Mouse (Mus musculus) lung, embryonic 16.5 days (tissue): Measurements from ENCODE around the gene Lypd6b. TPM values are rescaled to one million over a fixed set of nuclear protein-coding genes. Genes with fewer than 3 reads are reported as not detected.

ENCODE experiments used
- ATAC-seq: fragments of 200-750 bp; cut with Nextera tagmentation; 2 replicates; pipeline ENCODE4 v1.8.0; 2017; ENCODE audit warnings: low read depth, mild to moderate bottlenecking, moderate library complexity
- H3K27ac ChIP-seq: fragments of 300-500 bp; sonication (generic); 2 replicates; pipeline ENCODE4 v1.5.1; 2014; ENCODE audit warnings: mild to moderate bottlenecking, control low read depth, low read length
- H3K27me3 ChIP-seq: fragments of 300-500 bp; sonication (generic); 2 replicates; pipeline ENCODE4 v1.6.1; 2014; ENCODE audit warnings: low read depth, low read length, mixed read lengths; ENCODE audit not compliant: control insufficient read depth, insufficient read depth
- H3K36me3 ChIP-seq: fragments of 300-500 bp; sonication (generic); 2 replicates; pipeline ENCODE4 v1.6.1; 2014; ENCODE audit warnings: low read length; ENCODE audit not compliant: control insufficient read depth, insufficient read depth
- H3K4me1 ChIP-seq: fragments of 300-500 bp; sonication (generic); replicated peaks from 2 replicates; pipeline ENCODE4 v1.6.1; 2014; ENCODE audit warnings: low read length, mixed read lengths; ENCODE audit not compliant: control insufficient read depth, insufficient read depth
- H3K4me2 ChIP-seq: fragments of 300-500 bp; sonication (generic); 2 replicates; pipeline ENCODE4 v1.6.1; 2014; ENCODE audit warnings: low read depth, low read length, control low read depth
- H3K4me3 ChIP-seq: fragments of 300-500 bp; sonication (generic); 2 replicates; pipeline ENCODE4 v1.5.1; 2014; ENCODE audit warnings: mild to moderate bottlenecking, low read length, control low read depth
- H3K9ac ChIP-seq: fragments of 300-500 bp; sonication (generic); 2 replicates; pipeline ENCODE4 v1.6.1; 2014; ENCODE audit warnings: low read length, control low read depth
- H3K9me3 ChIP-seq: fragments of 300-500 bp; sonication (generic); 2 replicates; pipeline ENCODE4 v1.6.1; 2016; ENCODE audit warnings: low read length; ENCODE audit not compliant: control insufficient read depth
- WGBS: fragments of 180-500 bp; shearing (Covaris S2); extraction: QIAGEN DNeasy Blood & Tissue Kit; methylation state at CpG from one replicate; pipeline ENCODE4 v1.1.7; 2014; 5-methylcytosine and 5-hydroxymethylcytosine counted together
- polyA plus RNA-seq: library from polyadenylated mRNA; unstranded; fragments of >200 nt; fragmentation: Nextera tagmentation; extraction: Ambion mirVana; gene quantifications from 2 replicates; pipeline ENCODE4 v1.2.1, GENCODE M21; 2015

Lypd6b gene
- polyA plus RNA-seq, 1 experiment from 2014 or later, result 2.2 TPM

GRCm38 (mm10) chr2:49921948-49922347 is 134.5 kb downstream of the Lypd6b start:
- Histone ChIP-seq H3K9me3 (no peaks in the 10 kb centered on the region), H3K27ac (no peak overlapping the region), H3K36me3 (no peaks in the 10 kb centered on the region), H3K4me1 (no peaks in the 10 kb centered on the region), H3K9ac (no peak overlapping the region), H3K27me3 (no peaks in the 10 kb centered on the region), H3K4me2 (no peak overlapping the region), H3K4me3 (no peak overlapping the region)
- ATAC-seq, result no peak
- WGBS, result 61% methylated on average over 8 of the region's 8 CpGs

- Histone ChIP-seq H3K4me3 (no peak overlapping the region), H3K4me2 (no peak overlapping the region), H3K27me3 (no peaks in the 10 kb centered on the region), H3K9ac (no peak overlapping the region), H3K9me3 (no peaks in the 10 kb centered on the region), H3K36me3 (no peaks in the 10 kb centered on the region), H3K4me1 (no peaks in the 10 kb centered on the region), H3K27ac (no peak overlapping the region)
- no peak for ATAC-seq
- WGBS, result 75% methylated on average over 4 of the region's 4 CpGs
Observed at GRCm38 (mm10) chr2:49922810-49923209, 135.3 kb downstream of the Lypd6b start.

- H3K36me3 ChIP-seq, result no peaks in the 10 kb centered on the region
- no peaks in the 10 kb centered on the region for H3K27me3 ChIP-seq
- H3K9ac ChIP-seq, result no peak overlapping the region
- H3K27ac ChIP-seq, result no peak overlapping the region
- H3K9me3 ChIP-seq, result no peaks in the 10 kb centered on the region
- H3K4me2 ChIP-seq, result no peak overlapping the region
- WGBS, result 73% methylated on average over 5 of the region's 5 CpGs
- no peak overlapping the region for H3K4me3 ChIP-seq
- H3K4me1 ChIP-seq, result no peaks in the 10 kb centered on the region
- ATAC-seq, result no peak
Observed at GRCm38 (mm10) chr2:49926186-49926585, 138.7 kb downstream of the Lypd6b start.

DNA sequence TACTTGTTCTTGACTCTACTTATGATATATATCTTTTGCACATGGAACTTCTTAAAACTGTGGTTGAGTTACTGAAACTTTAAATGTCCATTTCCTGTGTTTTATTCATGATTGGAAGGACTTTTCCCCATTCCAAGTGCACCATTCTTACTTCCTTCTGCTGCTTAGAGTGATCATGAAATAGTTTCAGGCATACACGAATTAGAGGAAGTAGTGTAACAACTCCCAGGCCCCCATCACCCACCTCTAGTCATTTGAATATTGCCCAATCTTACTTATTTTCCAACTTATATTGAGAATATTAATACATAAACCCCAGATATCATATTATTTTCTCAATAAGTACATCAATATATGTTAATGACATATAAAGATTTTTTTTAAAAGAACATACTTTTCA is 139.9 kb downstream of the Lypd6b start:
- H3K4me2 ChIP-seq, result no peak overlapping the region
- no peak for ATAC-seq
- H3K4me1 ChIP-seq, result no peaks in the 10 kb centered on the region
- H3K27me3 ChIP-seq, result no peaks in the 10 kb centered on the region
- no peak overlapping the region for H3K27ac ChIP-seq
- H3K9ac ChIP-seq, result no peak overlapping the region
- WGBS, result 46% methylated on average over 1 of the region's 1 CpGs
- H3K36me3 ChIP-seq, result no peaks in the 10 kb centered on the region
- no peak overlapping the region for H3K4me3 ChIP-seq
- no peaks in the 10 kb centered on the region for H3K9me3 ChIP-seq

DNA sequence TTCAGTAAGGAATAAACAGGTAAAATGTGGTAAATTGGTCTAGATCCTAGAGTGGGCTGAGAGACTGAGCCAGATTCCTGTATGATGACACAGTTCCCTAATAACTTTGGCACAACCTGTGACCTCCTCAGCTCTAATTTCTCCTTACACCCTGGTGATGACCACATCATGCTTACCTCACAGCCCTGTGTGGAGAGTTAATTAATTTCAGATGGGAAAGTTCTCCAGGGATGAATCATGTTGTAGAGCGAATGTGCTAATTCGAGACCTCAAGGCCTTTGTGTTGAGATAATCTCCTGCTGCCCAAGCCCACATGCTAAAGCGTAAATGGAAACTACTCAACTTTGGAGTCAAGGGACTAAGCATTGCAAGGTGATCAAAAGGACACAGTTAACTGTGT is 142.4 kb downstream of the Lypd6b start:
- H3K27me3 ChIP-seq, result no peaks in the 10 kb centered on the region
- no peak overlapping the region for H3K27ac ChIP-seq
- H3K4me3 ChIP-seq, result no peak overlapping the region
- no peak for ATAC-seq
- H3K4me2 ChIP-seq, result no peak overlapping the region
- H3K36me3 ChIP-seq, result no peaks in the 10 kb centered on the region
- 87% methylated on average over 3 of the region's 3 CpGs for WGBS
- no peaks in the 10 kb centered on the region for H3K4me1 ChIP-seq
- no peak overlapping the region for H3K9ac ChIP-seq
- no peaks in the 10 kb centered on the region for H3K9me3 ChIP-seq

DNA sequence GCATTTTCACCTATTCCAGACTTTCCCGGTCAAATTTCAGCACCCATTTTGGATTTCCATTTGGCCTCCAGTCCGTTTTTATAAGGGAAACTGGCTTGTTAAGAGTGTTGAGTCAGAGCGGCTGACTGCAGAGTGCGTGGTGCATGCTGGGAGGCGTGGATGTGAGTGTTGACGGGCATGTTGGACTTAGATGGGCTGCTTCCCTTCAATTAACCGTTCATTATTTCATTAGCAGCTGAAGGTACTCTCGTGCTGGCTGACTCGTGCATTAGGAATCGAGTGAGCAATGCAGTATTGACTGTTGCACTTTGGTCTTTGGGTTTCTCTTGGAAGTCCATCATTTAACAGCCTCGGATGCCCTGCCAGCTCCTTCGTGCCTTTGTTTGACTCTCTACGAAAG is 150.1 kb downstream of the Lypd6b start:
- ATAC-seq, result no peak
- no peak overlapping the region for H3K9ac ChIP-seq
- 47% methylated on average over 13 of the region's 13 CpGs for WGBS
- H3K4me1 ChIP-seq, result no peaks in the 10 kb centered on the region
- no peaks in the 10 kb centered on the region for H3K36me3 ChIP-seq
- no peak overlapping the region for H3K27ac ChIP-seq
- H3K4me3 ChIP-seq, result no peak overlapping the region
- H3K27me3 ChIP-seq, result no peaks in the 10 kb centered on the region
- H3K4me2 ChIP-seq, result no peak overlapping the region
- H3K9me3 ChIP-seq, result no peaks in the 10 kb centered on the region

- Histone ChIP-seq H3K4me3 (no peak overlapping the region), H3K9me3 (no peaks in the 10 kb centered on the region), H3K4me2 (no peak overlapping the region), H3K36me3 (no peaks in the 10 kb centered on the region), H3K4me1 (no peaks in the 10 kb centered on the region), H3K9ac (no peak overlapping the region), H3K27ac (no peak overlapping the region), H3K27me3 (no peaks in the 10 kb centered on the region)
- no peak for ATAC-seq
- WGBS, result 52% methylated on average over 8 of the region's 8 CpGs
Observed at GRCm38 (mm10) chr2:49938246-49938645, 150.8 kb downstream of the Lypd6b start.

- WGBS, result 70% methylated on average over 6 of the region's 6 CpGs
Observed at GRCm38 (mm10) chr2:49940372-49940771, 152.9 kb downstream of the Lypd6b start.

GRCm38 (mm10) chr2:49942100-49942499 is 154.6 kb downstream of the Lypd6b start:
- no peaks in the 10 kb centered on the region for H3K36me3 ChIP-seq
- H3K4me1 ChIP-seq, result no peaks in the 10 kb centered on the region
- H3K27me3 ChIP-seq, result no peaks in the 10 kb centered on the region
- no peak overlapping the region for H3K27ac ChIP-seq
- ATAC-seq, result no peak
- H3K9me3 ChIP-seq, result no peaks in the 10 kb centered on the region
- H3K9ac ChIP-seq, result no peak overlapping the region
- 46% methylated on average over 5 of the region's 5 CpGs for WGBS
- no peak overlapping the region for H3K4me3 ChIP-seq
- H3K4me2 ChIP-seq, result no peak overlapping the region

More at GRCm38 (mm10) chr2:49940372-49940771, 152.9 kb downstream of the Lypd6b start:
- H3K4me3 ChIP-seq, result no peak overlapping the region
- H3K9me3 ChIP-seq, result no peaks in the 10 kb centered on the region
- H3K27ac ChIP-seq, result no peak overlapping the region
- no peaks in the 10 kb centered on the region for H3K27me3 ChIP-seq
- no peak overlapping the region for H3K4me2 ChIP-seq
- no peaks in the 10 kb centered on the region for H3K4me1 ChIP-seq
- no peak for ATAC-seq
- H3K36me3 ChIP-seq, result no peaks in the 10 kb centered on the region
- no peak overlapping the region for H3K9ac ChIP-seq

GRCm38 (mm10) chr2:49951681-49952080 is 164.2 kb downstream of the Lypd6b start:
- Histone ChIP-seq H3K9me3 (no peaks in the 10 kb centered on the region), H3K27ac (no peak overlapping the region), H3K4me3 (no peak overlapping the region), H3K9ac (no peak overlapping the region), H3K36me3 (no peaks in the 10 kb centered on the region), H3K4me1 (no peaks in the 10 kb centered on the region), H3K4me2 (no peak overlapping the region), H3K27me3 (no peaks in the 10 kb centered on the region)
- no peak for ATAC-seq
- 53% methylated on average over 4 of the region's 4 CpGs for WGBS
